Mouse (Mus musculus): ENCODE results near the gene Cd44. TPM values are rescaled to one million over a fixed set of nuclear protein-coding genes. Genes with fewer than 3 reads are reported as not detected.

Cd44 gene
- polyA plus RNA-seq, 1 experiment from 2014 or later = 15.2 TPM

DNA sequence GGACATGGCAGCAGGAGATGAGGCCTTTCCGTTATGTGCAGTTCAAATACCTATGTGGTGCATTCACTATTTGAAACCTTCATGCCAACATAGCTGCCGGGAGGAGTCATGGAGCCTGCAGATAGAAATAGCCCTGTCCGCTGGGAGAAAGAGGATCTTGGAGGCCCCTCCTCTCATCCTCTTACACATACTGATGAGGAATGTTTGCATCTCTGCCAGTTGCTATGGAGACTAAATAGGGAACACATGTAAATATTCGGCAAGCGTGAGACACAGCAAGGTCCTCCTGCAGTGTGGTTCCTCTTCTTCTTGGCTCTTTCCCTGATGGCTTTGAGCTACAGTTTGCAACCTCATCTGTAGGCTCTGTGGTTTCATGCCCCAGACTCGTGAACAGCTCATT lies 42.5 kb upstream of the Cd44 start:
- Histone ChIP-seq H3K9me3 (ENCODE audit: low read length) (no peaks in the 10 kb centered on the region), H3K27ac (ENCODE audit: low read depth) (no peak overlapping the region), H3K4me2 (ENCODE audit: low read depth, low read length) (no peak overlapping the region), H3K27me3 (ENCODE audit: insufficient read depth, low read length) (no peaks in the 10 kb centered on the region), H3K4me1 (ENCODE audit: insufficient read depth) (peaks cover 9% of the 10 kb centered on the region; the same call in 1 of the 2 replicates), H3K4me3 (ENCODE audit: low read depth, low read length) (no peak overlapping the region), H3K9ac (replicated peaks) (no peak overlapping the region), H3K36me3 (replicated peaks; ENCODE audit: insufficient read depth, low read length) (no peaks in the 10 kb centered on the region)
- no peak for TF ChIP-seq EP300 (IDR thresholded peaks at IDR 0.05; ENCODE audit: low read depth)
- TF ChIP-seq CTCF (IDR thresholded peaks at IDR 0.05; ENCODE audit: low read depth) = no peak
- 34% methylated on average over 6 of the region's 6 CpGs for whole genome bisulfite sequencing (ENCODE audit: insufficient replicate concordance)
- ATAC-seq (peak; percentile 71), DNase-seq (peak; percentile 21)

DNA sequence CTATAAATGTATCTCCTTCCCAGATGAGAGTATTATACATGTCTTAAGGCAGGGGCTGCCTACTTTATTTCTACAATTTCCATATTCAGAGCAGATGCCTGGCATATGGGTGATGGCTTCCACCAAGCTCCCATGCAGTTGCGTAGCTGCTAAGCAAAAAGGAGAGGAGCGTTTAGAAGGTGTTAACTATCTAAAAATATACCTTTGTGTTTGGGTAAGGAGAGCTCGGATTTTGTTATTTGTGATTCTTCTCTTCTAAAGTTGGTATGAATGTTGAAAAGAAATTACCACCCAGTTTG lies 41.3 kb upstream of the Cd44 start:
- H3K27me3 ChIP-seq (ENCODE audit: insufficient read depth, low read length) = no peaks in the 10 kb centered on the region
- peaks cover 6% of the 10 kb centered on the region; the same call in 1 of the 2 replicates for H3K4me1 ChIP-seq (ENCODE audit: insufficient read depth)
- ATAC-seq (no peak), DNase-seq (no peak)
- no peaks in the 10 kb centered on the region for H3K36me3 ChIP-seq (replicated peaks; ENCODE audit: insufficient read depth, low read length)
- TF ChIP-seq CTCF (IDR thresholded peaks at IDR 0.05; ENCODE audit: low read depth) = no peak
- no peak for TF ChIP-seq EP300 (IDR thresholded peaks at IDR 0.05; ENCODE audit: low read depth)
- H3K4me2 ChIP-seq (ENCODE audit: low read depth, low read length) = no peak overlapping the region
- no peak overlapping the region for H3K9ac ChIP-seq (replicated peaks)
- H3K27ac ChIP-seq (ENCODE audit: low read depth) = no peak overlapping the region
- no peaks in the 10 kb centered on the region for H3K9me3 ChIP-seq (ENCODE audit: low read length)
- no peak overlapping the region for H3K4me3 ChIP-seq (ENCODE audit: low read depth, low read length)
- 95% methylated on average over 3 of the region's 3 CpGs for WGBS (ENCODE audit: insufficient replicate concordance)

GRCm38 (mm10) chr2:102941937-102942781 lies 40.7 kb upstream of the Cd44 start:
- H3K9ac ChIP-seq (replicated peaks) = no peak overlapping the region
- no peak for ATAC-seq
- H3K4me2 ChIP-seq (ENCODE audit: low read depth, low read length) = no peak overlapping the region
- DNase-seq = no peak
- TF ChIP-seq EP300 (IDR thresholded peaks at IDR 0.05; ENCODE audit: low read depth) (no peak), CTCF (IDR thresholded peaks at IDR 0.05; ENCODE audit: low read depth) (no peak)
- WGBS (ENCODE audit: insufficient replicate concordance) = 63% methylated on average over 10 of the region's 10 CpGs
- no peaks in the 10 kb centered on the region for H3K36me3 ChIP-seq (replicated peaks; ENCODE audit: insufficient read depth, low read length)
- H3K4me1 ChIP-seq (ENCODE audit: insufficient read depth) = peaks cover 6% of the 10 kb centered on the region; the same call in 1 of the 2 replicates
- no peaks in the 10 kb centered on the region for H3K27me3 ChIP-seq (ENCODE audit: insufficient read depth, low read length)
- H3K27ac ChIP-seq (ENCODE audit: low read depth) = no peak overlapping the region
- no peak overlapping the region for H3K4me3 ChIP-seq (ENCODE audit: low read depth, low read length)
- no peaks in the 10 kb centered on the region for H3K9me3 ChIP-seq (ENCODE audit: low read length)

GRCm38 (mm10) chr2:102940813-102941361 lies 39.4 kb upstream of the Cd44 start:
- Histone ChIP-seq H3K4me3 (ENCODE audit: low read depth, low read length) (no peak overlapping the region), H3K4me1 (ENCODE audit: insufficient read depth) (peaks cover 6% of the 10 kb centered on the region; the same call in 1 of the 2 replicates), H3K36me3 (replicated peaks; ENCODE audit: insufficient read depth, low read length) (no peaks in the 10 kb centered on the region), H3K9ac (replicated peaks) (no peak overlapping the region), H3K9me3 (ENCODE audit: low read length) (no peaks in the 10 kb centered on the region), H3K27ac (ENCODE audit: low read depth) (no peak overlapping the region), H3K4me2 (ENCODE audit: low read depth, low read length) (no peak overlapping the region), H3K27me3 (ENCODE audit: insufficient read depth, low read length) (no peaks in the 10 kb centered on the region)
- no peak for ATAC-seq
- no peak for DNase-seq
- WGBS (ENCODE audit: insufficient replicate concordance) = 62% methylated on average over 8 of the region's 8 CpGs
- no peak for TF ChIP-seq CTCF (IDR thresholded peaks at IDR 0.05; ENCODE audit: low read depth)
- no peak for TF ChIP-seq EP300 (IDR thresholded peaks at IDR 0.05; ENCODE audit: low read depth)

GRCm38 (mm10) chr2:102940158-102940557 lies 38.7 kb upstream of the Cd44 start:
- H3K27me3 ChIP-seq (ENCODE audit: insufficient read depth, low read length) = no peaks in the 10 kb centered on the region
- H3K4me1 ChIP-seq (ENCODE audit: insufficient read depth) = peaks cover 4% of the 10 kb centered on the region; the same call in 1 of the 2 replicates
- no peak overlapping the region for H3K4me2 ChIP-seq (ENCODE audit: low read depth, low read length)
- TF ChIP-seq EP300 (IDR thresholded peaks at IDR 0.05; ENCODE audit: low read depth) (no peak), CTCF (IDR thresholded peaks at IDR 0.05; ENCODE audit: low read depth) (no peak)
- no peak overlapping the region for H3K9ac ChIP-seq (replicated peaks)
- DNase-seq (no peak), ATAC-seq (no peak)
- H3K4me3 ChIP-seq (ENCODE audit: low read depth, low read length) = no peak overlapping the region
- H3K27ac ChIP-seq (ENCODE audit: low read depth) = no peak overlapping the region
- WGBS (ENCODE audit: insufficient replicate concordance) = 78% methylated on average over 8 of the region's 8 CpGs
- no peaks in the 10 kb centered on the region for H3K9me3 ChIP-seq (ENCODE audit: low read length)
- no peaks in the 10 kb centered on the region for H3K36me3 ChIP-seq (replicated peaks; ENCODE audit: insufficient read depth, low read length)

DNA sequence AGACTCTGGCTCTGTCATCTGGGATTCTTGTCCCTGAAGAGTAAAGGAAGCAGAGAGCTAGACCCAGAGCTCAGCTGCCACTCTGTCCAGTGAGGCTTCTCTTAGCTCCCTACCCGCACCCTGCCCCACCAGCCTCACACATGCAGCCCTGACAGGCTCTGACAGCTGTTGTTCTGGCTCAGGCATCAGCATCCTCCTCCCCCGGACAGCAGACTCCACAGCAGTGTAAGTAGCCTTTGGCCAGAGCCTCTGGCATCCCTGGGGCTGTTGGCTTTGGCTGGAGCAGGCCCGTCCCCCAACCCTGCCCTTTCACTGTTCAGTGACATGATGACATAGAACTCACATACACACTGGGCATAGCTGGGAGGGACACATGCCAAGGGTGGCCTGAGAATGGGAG lies 35.4 kb upstream of the Cd44 start:
- WGBS (ENCODE audit: insufficient replicate concordance) = 62% methylated on average over 3 of the region's 3 CpGs
- no peaks in the 10 kb centered on the region for H3K4me1 ChIP-seq (ENCODE audit: insufficient read depth)
- H3K9ac ChIP-seq (replicated peaks) = no peak overlapping the region
- no peaks in the 10 kb centered on the region for H3K36me3 ChIP-seq (replicated peaks; ENCODE audit: insufficient read depth, low read length)
- H3K27me3 ChIP-seq (ENCODE audit: insufficient read depth, low read length) = no peaks in the 10 kb centered on the region
- H3K4me3 ChIP-seq (ENCODE audit: low read depth, low read length) = no peak overlapping the region
- H3K4me2 ChIP-seq (ENCODE audit: low read depth, low read length) = no peak overlapping the region
- no peak for TF ChIP-seq CTCF (IDR thresholded peaks at IDR 0.05; ENCODE audit: low read depth)
- no peak for TF ChIP-seq EP300 (IDR thresholded peaks at IDR 0.05; ENCODE audit: low read depth)
- ATAC-seq (no peak), DNase-seq (no peak)
- H3K27ac ChIP-seq (ENCODE audit: low read depth) = no peak overlapping the region
- no peaks in the 10 kb centered on the region for H3K9me3 ChIP-seq (ENCODE audit: low read length)

All from liver, postnatal 0 days (tissue).